Mouse (Mus musculus) erythroblast, embryonic 14.5 days (primary cell): Measurements from ENCODE around the gene Zcwpw1. TPM values are rescaled to one million over a fixed set of nuclear protein-coding genes. Genes with fewer than 3 reads are reported as not detected.
"Not testable (repeated sequence)": the region's sequence is repeated elsewhere in the genome, so short reads cannot be mapped to it uniquely, and the experiment has no call there.

Experiments used
- H3K27me3 ChIP-seq: 2 replicates; pipeline ENCODE4 v1.6.1; 2012; ENCODE audit warnings: inconsistent platforms; ENCODE audit not compliant: control insufficient read depth
- H3K36me3 ChIP-seq: 2 replicates; pipeline ENCODE4 v1.6.1; 2012; ENCODE audit warnings: mild to moderate bottlenecking, inconsistent platforms; ENCODE audit not compliant: control insufficient read depth
- H3K4me1 ChIP-seq: 2 replicates; pipeline ENCODE4 v1.6.1; 2012; ENCODE audit warnings: inconsistent platforms; ENCODE audit not compliant: control insufficient read depth
- H3K4me3 ChIP-seq: replicated peaks from 2 replicates; pipeline ENCODE3; 2012; ENCODE audit warnings: moderate library complexity, mild to moderate bottlenecking, inconsistent platforms
- H3K9me3 ChIP-seq: 2 replicates; pipeline ENCODE4 v1.6.1; 2012; ENCODE audit warnings: low read length, inconsistent platforms, mixed read lengths; ENCODE audit not compliant: control insufficient read depth
- polyA plus RNA-seq: library from polyadenylated mRNA; stranded (reverse); fragments of >175 nt; gene quantifications from 2 replicates; pipeline ENCODE4 v1.2.3, GENCODE M21; 2012

The Zcwpw1 gene
- polyA plus RNA-seq, 1 experiment, result 0.05 TPM

GRCm38 (mm10) chr5:137864008-137864407, 76.4 kb downstream of the Zcwpw1 start:
- not testable (repeated sequence) for H3K4me3 ChIP-seq

GRCm38 (mm10) chr5:137868600-137868999, 81.0 kb downstream of the Zcwpw1 start:
- not testable (repeated sequence) for H3K4me3 ChIP-seq, H3K36me3 ChIP-seq, H3K9me3 ChIP-seq, H3K27me3 ChIP-seq, H3K4me1 ChIP-seq

More at GRCm38 (mm10) chr5:137864008-137864407, 76.4 kb downstream of the Zcwpw1 start:
- H3K9me3 ChIP-seq, H3K36me3 ChIP-seq, H3K27me3 ChIP-seq, H3K4me1 ChIP-seq: not testable (repeated sequence)

GRCm38 (mm10) chr5:137871644-137872380, 84.2 kb downstream of the Zcwpw1 start, which contains the start of gene Pilrb2:
TSS of gene Pilrb2 (minus strand) at chr5:137871815.
- not testable (repeated sequence) for H3K9me3 ChIP-seq, H3K4me1 ChIP-seq, H3K27me3 ChIP-seq, H3K4me3 ChIP-seq, H3K36me3 ChIP-seq

Other genes with a start within 250 kb of the Zcwpw1 start
- gene Actl6b, start 234.3 kb upstream of the Zcwpw1 start, polyA plus RNA-seq, result not detected in 2 replicates
- gene Tfr2, start 218.0 kb upstream of the Zcwpw1 start, polyA plus RNA-seq, result 9.2 and 10.1 TPM in 2 replicates
- gene Mospd3, start 186.7 kb upstream of the Zcwpw1 start, polyA plus RNA-seq, result 105 and 109 TPM in 2 replicates
- gene Pcolce, start 174.0 kb upstream of the Zcwpw1 start, polyA plus RNA-seq, result 0.10 and 0.22 TPM in 2 replicates
- gene Fbxo24, start 158.8 kb upstream of the Zcwpw1 start, polyA plus RNA-seq, result not detected in 2 replicates
- 6.3 and 7.1 TPM in 2 replicates for gene Lrch4, start 158.7 kb upstream of the Zcwpw1 start, polyA plus RNA-seq
- 3.8 and 3.9 TPM in 2 replicates for gene Gm20605, start 158.6 kb upstream of the Zcwpw1 start, polyA plus RNA-seq
- 5.9 and 11.5 TPM in 2 replicates for gene Sap25, start 146.5 kb upstream of the Zcwpw1 start, polyA plus RNA-seq
- gene Irs3, start 142.1 kb upstream of the Zcwpw1 start, polyA plus RNA-seq, result 0.02 TPM in 1 of 2 replicates, not detected in the other
- 17.1 and 20.4 TPM in 2 replicates for gene Agfg2, start 103.1 kb upstream of the Zcwpw1 start, polyA plus RNA-seq
- gene Nyap1, start 46.2 kb upstream of the Zcwpw1 start, polyA plus RNA-seq, result 0.97 and 1.2 TPM in 2 replicates
- 53.9 and 58.8 TPM in 2 replicates for gene Tsc22d4, start 42.1 kb upstream of the Zcwpw1 start, polyA plus RNA-seq
- gene Ppp1r35, start 8.9 kb upstream of the Zcwpw1 start, polyA plus RNA-seq, result 16.1 TPM in 2 replicates
- 17.1 and 18.2 TPM in 2 replicates for gene Mepce, start 143 bp upstream of the Zcwpw1 start, polyA plus RNA-seq
- 0.03 TPM in 1 of 2 replicates, not detected in the other for gene Pilra, start 48.5 kb downstream of the Zcwpw1 start, polyA plus RNA-seq
- 0.05 TPM in 1 of 2 replicates, not detected in the other for gene Pilrb1, start 70.3 kb downstream of the Zcwpw1 start, polyA plus RNA-seq
- not detected in 2 replicates for gene Pilrb2, start 84.0 kb downstream of the Zcwpw1 start, polyA plus RNA-seq
- not detected in 2 replicates for gene Cyp3a13, start 133.8 kb downstream of the Zcwpw1 start, polyA plus RNA-seq
- gene Gjc3, start 175.3 kb downstream of the Zcwpw1 start, polyA plus RNA-seq, result not detected in 2 replicates
- gene Azgp1, start 193.7 kb downstream of the Zcwpw1 start, polyA plus RNA-seq, result not detected in 2 replicates
- 0.02 TPM in 1 of 2 replicates, not detected in the other for gene Smok3a, start 233.5 kb downstream of the Zcwpw1 start, polyA plus RNA-seq
- gene Smok3b, start 233.6 kb downstream of the Zcwpw1 start, polyA plus RNA-seq, result not detected in 2 replicates